Comparison of ENCODE assay signal across 8 mouse cellular contexts in genomic region chr6:128142369-128143278, GRCm38 (mm10). TPM values are rescaled to one million over a fixed set of nuclear protein-coding genes. Genes with fewer than 3 reads are reported as not detected.
DNase-seq lines count a peak whose midpoint lies in the region; ATAC-seq and TF ChIP-seq lines count a peak whose summit lies in the region.

No protein-coding gene starts in this region.

- H3K36me3 ChIP-seq in intestine, postnatal 0 days (ENCODE audit: control insufficient read depth, insufficient read depth): no peaks in the 10 kb centered on the region
- H3K36me3 ChIP-seq in lung, embryonic 15.5 days: no peaks in the 10 kb centered on the region
- H3K36me3 ChIP-seq in stomach, embryonic 16.5 days (ENCODE audit: control insufficient read depth, insufficient read depth, low read length): no peaks in the 10 kb centered on the region

- H3K9ac ChIP-seq in intestine, postnatal 0 days (ENCODE audit: low read depth, low read length): peak overlapping the region; percentile 66
- peak overlapping the region; percentile 81 for H3K9ac ChIP-seq in lung, embryonic 15.5 days
- peak overlapping the region; percentile 77 for H3K9ac ChIP-seq in stomach, embryonic 16.5 days (ENCODE audit: low read length)

- no peaks in the 10 kb centered on the region for H3K4me1 ChIP-seq in intestine, postnatal 0 days (replicated peaks; ENCODE audit: control insufficient read depth, insufficient read depth, low read length)
- peaks cover 22% of the 10 kb centered on the region for H3K4me1 ChIP-seq in lung, embryonic 15.5 days
- H3K4me1 ChIP-seq in stomach, embryonic 16.5 days (ENCODE audit: control insufficient read depth, insufficient read depth, low read length): peaks cover 21% of the 10 kb centered on the region

- peak overlapping the region; percentile 88 for H3K27ac ChIP-seq in gastrocnemius, adult 2 months
- peak overlapping the region; percentile 73 for H3K27ac ChIP-seq in intestine, postnatal 0 days (ENCODE audit: low read depth, low read length)
- peak overlapping the region; percentile 96 for H3K27ac ChIP-seq in lung, embryonic 15.5 days
- H3K27ac ChIP-seq in stomach, embryonic 16.5 days (ENCODE audit: low read length): peak overlapping the region; percentile 91

- no peaks in the 10 kb centered on the region for H3K9me3 ChIP-seq in intestine, postnatal 0 days (ENCODE audit: control insufficient read depth)
- no peaks in the 10 kb centered on the region for H3K9me3 ChIP-seq in lung, embryonic 15.5 days
- no peaks in the 10 kb centered on the region for H3K9me3 ChIP-seq in stomach, embryonic 16.5 days (replicated peaks; ENCODE audit: control insufficient read depth, low read length)

- WGBS in intestine, postnatal 0 days: 10% methylated on average over 20 of the region's 20 CpGs
- 1% methylated on average over 20 of the region's 20 CpGs for WGBS in lung, embryonic 15.5 days
- WGBS in stomach, embryonic 16.5 days: 5% methylated on average over 20 of the region's 20 CpGs

- TF ChIP-seq CTCF in gastrocnemius, adult 2 months (IDR thresholded peaks at IDR 0.05): no peak
- no peak for TF ChIP-seq CTCF in intestine, postnatal 0 days (IDR thresholded peaks at IDR 0.05; ENCODE audit: low read depth)

- intact Hi-C loops in gastrocnemius, adult 2 months (cut with DNase I): no loop called here

- peak; percentile 38 for DNase-seq in gastrocnemius, adult 2 months
- no peak for DNase-seq in gastrocnemius, adult 8-10 months (ENCODE audit: low spot score in 2 of 2)
- peak; percentile 49 for DNase-seq in WW6 (ENCODE audit: low read depth, low spot score)
- DNase-seq in heart, adult 11 months: peak; percentile 97
- no peak for DNase-seq in urinary bladder, postnatal 25 days (ENCODE audit: low spot score)

- peak; percentile 37 for ATAC-seq in intestine, postnatal 0 days
- ATAC-seq in lung, embryonic 15.5 days (ENCODE audit: borderline replicate concordance, extremely low read depth, low FRiP score, low TSS enrichment): peak; percentile 85
- peak; percentile 65 for ATAC-seq in stomach, embryonic 16.5 days (ENCODE audit: insufficient read depth, low FRiP score)

- peak overlapping the region; percentile 90 for H3K4me2 ChIP-seq in intestine, postnatal 0 days (replicated peaks; ENCODE audit: low read depth)
- peak overlapping the region; percentile 85 for H3K4me2 ChIP-seq in lung, embryonic 15.5 days
- H3K4me2 ChIP-seq in stomach, embryonic 16.5 days (ENCODE audit: low read depth, low read length): peak overlapping the region; percentile 59

- H3K27me3 ChIP-seq in intestine, postnatal 0 days (replicated peaks; ENCODE audit: control insufficient read depth, insufficient read depth, low read length): no peaks in the 10 kb centered on the region
- no peaks in the 10 kb centered on the region for H3K27me3 ChIP-seq in lung, embryonic 15.5 days
- no peaks in the 10 kb centered on the region for H3K27me3 ChIP-seq in stomach, embryonic 16.5 days (ENCODE audit: control insufficient read depth, insufficient read depth, low read length)

- H3K4me3 ChIP-seq in gastrocnemius, adult 2 months: peak overlapping the region; percentile 83
- H3K4me3 ChIP-seq in intestine, postnatal 0 days (ENCODE audit: low read depth, low read length): peak overlapping the region; percentile 73
- H3K4me3 ChIP-seq in lung, embryonic 15.5 days: peak overlapping the region; percentile 76
- H3K4me3 ChIP-seq in stomach, embryonic 16.5 days (replicated peaks; ENCODE audit: low read length): peak overlapping the region; percentile 65

RNA-seq across cellular contexts. Expression of gene Tspan9, which starts 0.8 kb away (rescaled TPM):
- total RNA-seq in gastrocnemius, adult 2 months (2021): 10 to 100 TPM; 21.8 to 41.9 TPM
- 10 to 100 TPM; 27.4 to 36.6 (median 31.5) TPM for total RNA-seq in gastrocnemius, adult 8-10 months (2022)
- polyA plus RNA-seq in intestine, postnatal 0 days (2015; fragmentation: Nextera tagmentation; extraction: Ambion mirVana): 49.8 and 55.5 TPM in 2 replicates
- polyA plus RNA-seq in lung, embryonic 15.5 days (2015; fragmentation: Nextera tagmentation; extraction: Ambion mirVana): 128 and 130 TPM in 2 replicates
- 177 and 178 TPM in 2 replicates for polyA plus RNA-seq in stomach, embryonic 16.5 days (2015; fragmentation: Nextera tagmentation; extraction: Ambion mirVana)

Comparison
In these comparisons a context has a peak if more than half of its experiments do, and no peak if none do; other contexts are left out.
1. DNase-seq: peak in gastrocnemius, adult 2 months (single experiment), WW6 (single experiment) and heart, adult 11 months (single experiment); none in gastrocnemius, adult 8-10 months (0 of 2) and urinary bladder, postnatal 25 days (single experiment).
2. Peak in every context shown above with its lines, with median percentiles within 50 percentile points of each other: H3K27ac ChIP-seq, H3K4me3 ChIP-seq, ATAC-seq, H3K4me2 ChIP-seq and H3K9ac ChIP-seq.